Mouse (Mus musculus): ENCODE data around the gene Gstm1. TPM values are rescaled to one million over a fixed set of nuclear protein-coding genes. Genes with fewer than 3 reads are reported as not detected.

Gene Gstm1
- polyA plus RNA-seq (2012; rRNA removed): 93.0 and 124 TPM in 2 replicates

DNA sequence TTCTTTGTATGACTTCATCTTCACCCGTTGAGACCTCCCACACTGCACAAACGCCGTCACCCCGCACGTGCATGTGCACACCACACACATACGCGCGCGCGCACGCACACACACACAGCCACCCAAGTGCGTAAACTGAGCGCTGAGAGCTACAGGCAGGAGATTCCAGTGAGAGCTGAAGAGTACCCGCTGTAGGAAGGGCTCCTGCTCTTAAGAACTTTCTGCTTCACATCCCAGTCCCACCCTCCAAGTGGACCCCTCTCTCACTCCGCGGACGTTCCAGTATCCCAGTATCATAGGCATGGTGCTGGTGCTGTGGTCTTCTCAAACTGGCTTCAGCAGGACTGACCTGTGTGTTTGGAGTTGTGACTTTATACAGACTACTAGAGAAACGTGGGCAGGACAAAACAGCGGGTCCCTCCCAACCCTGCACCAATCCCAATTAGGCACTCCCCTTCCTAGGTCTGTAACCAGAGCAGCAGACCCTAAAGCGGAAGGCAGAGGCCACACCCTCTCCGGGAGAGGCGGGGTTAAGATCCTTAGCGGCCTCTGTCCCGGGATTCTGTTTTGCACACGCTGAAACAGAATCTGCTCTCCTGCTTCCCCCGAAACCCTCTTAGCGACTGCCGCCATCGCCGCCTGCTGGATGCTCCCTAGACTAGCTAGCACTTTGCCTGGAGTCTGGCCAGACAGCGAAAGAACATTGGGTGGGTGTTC lies at the start of gene Gstm1:
TSS of gene Gstm1 (minus strand) at position 501 of the 717 bp plus-strand sequence.
- peak; percentile 82 for DNase-seq
- WGBS: under 1% methylated on average over 31 of the region's 31 CpGs
- Histone ChIP-seq H3K4me1 (replicated peaks; ENCODE audit: control insufficient read depth, insufficient read depth, low read length) (peaks cover 4% of the 10 kb centered on the region), H3K36me3 (ENCODE audit: control insufficient read depth, insufficient read depth, low read length) (no peaks in the 10 kb centered on the region), H3K4me3 (ENCODE audit: control insufficient read depth, insufficient read depth, low read length) (peak within 1 kb of the TSS; percentile 51), H3K27ac (ENCODE audit: control insufficient read depth, insufficient read depth, low read length) (peak within 1 kb of the TSS; percentile 66; the same call in 1 of the 2 replicates), H3K27me3 (ENCODE audit: control insufficient read depth, insufficient read depth, low read length) (no peaks in the 10 kb centered on the region)
- peak; percentile 44; the same call in 1 of the 2 replicates for TF ChIP-seq POLR2A (IDR thresholded peaks at IDR 0.05; ENCODE audit: control insufficient read depth, extremely low read depth, insufficient read depth, low read length, poor library complexity)
- TF ChIP-seq CTCF (IDR thresholded peaks at IDR 0.05; ENCODE audit: borderline replicate concordance, control insufficient read depth, extremely low read depth, insufficient read depth, low read length, poor library complexity): peak; percentile 84; the same call in 1 of the 2 replicates

DNA sequence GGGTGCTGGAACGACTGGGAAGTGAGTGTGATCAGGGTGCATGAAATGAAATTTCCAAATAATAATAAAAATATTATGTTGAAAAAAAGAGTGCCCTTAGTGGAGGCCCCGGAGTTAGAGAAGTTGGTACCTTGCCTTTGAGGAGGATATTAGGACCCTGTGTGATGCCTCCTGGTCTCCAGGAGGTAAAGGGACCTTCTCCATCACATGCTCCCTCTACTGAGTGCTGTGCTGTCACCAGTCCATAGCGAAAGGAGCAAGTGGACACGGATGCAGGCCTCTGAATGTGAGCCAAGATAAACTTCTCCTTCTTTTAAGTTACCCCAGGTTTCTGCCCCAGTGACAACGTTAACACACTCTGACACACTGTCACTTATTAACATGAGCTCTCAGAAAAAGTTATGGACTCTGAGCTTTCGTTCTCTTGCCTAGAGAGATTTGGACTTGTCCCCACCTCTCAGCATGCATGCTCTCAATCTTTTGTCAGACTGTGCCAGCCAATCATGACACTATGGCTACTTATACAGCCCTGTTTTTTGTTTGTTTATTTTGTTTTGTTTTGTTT lies 49.7 kb upstream of the Gstm1 start:
- H3K27ac ChIP-seq (ENCODE audit: control insufficient read depth, insufficient read depth, low read length): no peak overlapping the region
- DNase-seq: no peak
- no peaks in the 10 kb centered on the region for H3K4me1 ChIP-seq (replicated peaks; ENCODE audit: control insufficient read depth, insufficient read depth, low read length)
- TF ChIP-seq CTCF (IDR thresholded peaks at IDR 0.05; ENCODE audit: borderline replicate concordance, control insufficient read depth, extremely low read depth, insufficient read depth, low read length, poor library complexity) (no peak), POLR2A (IDR thresholded peaks at IDR 0.05; ENCODE audit: control insufficient read depth, extremely low read depth, insufficient read depth, low read length, poor library complexity) (no peak)
- H3K27me3 ChIP-seq (ENCODE audit: control insufficient read depth, insufficient read depth, low read length): no peaks in the 10 kb centered on the region
- WGBS: 77% methylated on average over 6 of the region's 6 CpGs
- no peaks in the 10 kb centered on the region for H3K36me3 ChIP-seq (ENCODE audit: control insufficient read depth, insufficient read depth, low read length)
- H3K4me3 ChIP-seq (ENCODE audit: control insufficient read depth, insufficient read depth, low read length): no peak overlapping the region

DNA sequence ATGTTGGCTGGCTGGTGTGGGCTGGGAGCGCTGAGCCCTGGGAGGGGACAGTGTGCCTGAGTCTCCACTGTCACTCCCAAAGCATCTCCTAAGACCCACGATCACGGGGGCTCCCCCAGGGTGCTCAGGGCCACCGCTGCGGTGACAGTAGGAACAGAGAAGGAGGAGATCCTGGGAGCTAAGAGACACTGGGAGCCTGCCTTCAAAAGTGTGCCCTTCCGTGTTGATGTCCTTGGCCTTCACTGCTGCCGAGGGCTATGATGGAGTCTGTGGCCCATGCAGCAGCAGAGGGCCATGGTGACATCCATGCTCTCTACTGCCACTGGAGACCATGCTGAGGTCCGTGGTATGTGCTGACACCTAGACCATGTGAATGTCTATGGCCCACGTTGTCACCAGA lies 47.8 kb upstream of the Gstm1 start:
- Histone ChIP-seq H3K4me1 (replicated peaks; ENCODE audit: control insufficient read depth, insufficient read depth, low read length) (no peaks in the 10 kb centered on the region), H3K4me3 (ENCODE audit: control insufficient read depth, insufficient read depth, low read length) (no peak overlapping the region), H3K27ac (ENCODE audit: control insufficient read depth, insufficient read depth, low read length) (no peak overlapping the region), H3K27me3 (ENCODE audit: control insufficient read depth, insufficient read depth, low read length) (no peaks in the 10 kb centered on the region), H3K36me3 (ENCODE audit: control insufficient read depth, insufficient read depth, low read length) (no peaks in the 10 kb centered on the region)
- no peak for DNase-seq
- WGBS: 84% methylated on average over 9 of the region's 9 CpGs
- TF ChIP-seq POLR2A (IDR thresholded peaks at IDR 0.05; ENCODE audit: control insufficient read depth, extremely low read depth, insufficient read depth, low read length, poor library complexity) (no peak), CTCF (IDR thresholded peaks at IDR 0.05; ENCODE audit: borderline replicate concordance, control insufficient read depth, extremely low read depth, insufficient read depth, low read length, poor library complexity) (no peak)

DNA sequence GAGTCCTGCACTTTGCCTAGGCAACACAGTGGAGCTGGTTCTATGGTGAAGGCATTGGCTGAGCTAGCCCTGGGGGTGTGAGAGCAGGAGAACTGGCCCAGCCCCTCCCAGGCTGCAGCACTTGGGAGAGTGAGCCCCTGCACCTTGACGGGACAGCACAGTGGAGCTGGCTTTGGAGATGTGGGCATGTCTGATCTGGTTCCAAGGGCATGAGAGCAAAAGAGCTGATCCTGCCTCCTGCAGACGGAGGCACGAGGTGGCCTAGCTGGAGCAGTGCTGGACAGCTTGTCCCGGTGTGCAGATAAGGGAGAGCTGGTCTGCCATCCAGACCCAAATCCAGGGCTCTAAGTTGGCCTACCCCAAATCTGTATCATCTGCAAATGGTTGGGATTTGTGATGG lies 46.9 kb upstream of the Gstm1 start:
- no peak overlapping the region for H3K4me3 ChIP-seq (ENCODE audit: control insufficient read depth, insufficient read depth, low read length)
- 93% methylated on average over 4 of the region's 4 CpGs for WGBS
- TF ChIP-seq CTCF (IDR thresholded peaks at IDR 0.05; ENCODE audit: borderline replicate concordance, control insufficient read depth, extremely low read depth, insufficient read depth, low read length, poor library complexity) (no peak), POLR2A (IDR thresholded peaks at IDR 0.05; ENCODE audit: control insufficient read depth, extremely low read depth, insufficient read depth, low read length, poor library complexity) (no peak)
- H3K36me3 ChIP-seq (ENCODE audit: control insufficient read depth, insufficient read depth, low read length): no peaks in the 10 kb centered on the region
- no peaks in the 10 kb centered on the region for H3K4me1 ChIP-seq (replicated peaks; ENCODE audit: control insufficient read depth, insufficient read depth, low read length)
- no peaks in the 10 kb centered on the region for H3K27me3 ChIP-seq (ENCODE audit: control insufficient read depth, insufficient read depth, low read length)
- no peak overlapping the region for H3K27ac ChIP-seq (ENCODE audit: control insufficient read depth, insufficient read depth, low read length)
- no peak for DNase-seq

DNA sequence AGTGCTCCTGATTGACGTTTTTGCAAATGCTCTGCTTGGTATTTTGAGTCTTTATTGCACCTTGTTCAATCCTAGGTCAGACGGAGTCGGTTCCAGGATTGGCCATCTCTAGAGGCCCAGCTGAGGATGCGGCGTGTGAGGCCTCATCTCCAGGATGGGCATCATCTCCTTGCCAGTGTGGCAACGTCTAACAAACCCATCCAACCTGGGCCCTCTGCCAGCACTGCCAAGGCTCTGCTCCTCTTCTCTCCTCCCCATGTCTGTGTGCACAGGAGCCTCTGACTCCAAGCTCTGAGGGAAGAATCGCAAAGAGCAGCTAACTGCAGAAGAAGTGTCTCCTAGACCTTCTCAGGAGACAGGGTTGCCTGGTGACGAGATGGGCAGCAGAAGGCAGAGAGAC lies 44.9 kb upstream of the Gstm1 start:
- TF ChIP-seq POLR2A (IDR thresholded peaks at IDR 0.05; ENCODE audit: control insufficient read depth, extremely low read depth, insufficient read depth, low read length, poor library complexity) (no peak), CTCF (IDR thresholded peaks at IDR 0.05; ENCODE audit: borderline replicate concordance, control insufficient read depth, extremely low read depth, insufficient read depth, low read length, poor library complexity) (no peak)
- H3K27ac ChIP-seq (ENCODE audit: control insufficient read depth, insufficient read depth, low read length): no peak overlapping the region
- H3K4me3 ChIP-seq (ENCODE audit: control insufficient read depth, insufficient read depth, low read length): no peak overlapping the region
- no peaks in the 10 kb centered on the region for H3K27me3 ChIP-seq (ENCODE audit: control insufficient read depth, insufficient read depth, low read length)
- H3K4me1 ChIP-seq (replicated peaks; ENCODE audit: control insufficient read depth, insufficient read depth, low read length): no peaks in the 10 kb centered on the region
- no peaks in the 10 kb centered on the region for H3K36me3 ChIP-seq (ENCODE audit: control insufficient read depth, insufficient read depth, low read length)
- no peak for DNase-seq
- WGBS: 84% methylated on average over 8 of the region's 8 CpGs

DNA sequence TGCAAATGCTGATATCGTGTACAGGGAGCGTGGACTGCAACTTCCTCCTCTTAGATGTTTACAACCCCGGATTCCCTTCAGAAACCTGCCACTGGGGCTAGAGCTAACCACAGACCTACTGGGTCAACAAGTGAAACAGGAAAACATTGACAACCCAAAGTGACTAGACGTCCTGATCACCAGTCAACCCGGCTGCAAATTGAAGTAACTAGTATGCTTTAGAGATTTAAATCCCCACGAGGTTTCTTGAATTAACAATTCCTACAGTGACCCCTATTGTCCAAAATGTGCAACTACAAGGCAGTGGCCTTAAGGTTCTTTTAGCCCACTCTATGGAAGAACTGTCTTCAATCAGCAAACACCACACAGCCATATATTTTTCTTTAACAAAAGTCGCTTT lies 43.6 kb upstream of the Gstm1 start:
- Histone ChIP-seq H3K36me3 (ENCODE audit: control insufficient read depth, insufficient read depth, low read length) (no peaks in the 10 kb centered on the region), H3K27me3 (ENCODE audit: control insufficient read depth, insufficient read depth, low read length) (no peaks in the 10 kb centered on the region), H3K4me1 (replicated peaks; ENCODE audit: control insufficient read depth, insufficient read depth, low read length) (no peaks in the 10 kb centered on the region), H3K27ac (ENCODE audit: control insufficient read depth, insufficient read depth, low read length) (no peak overlapping the region), H3K4me3 (ENCODE audit: control insufficient read depth, insufficient read depth, low read length) (no peak overlapping the region)
- TF ChIP-seq POLR2A (IDR thresholded peaks at IDR 0.05; ENCODE audit: control insufficient read depth, extremely low read depth, insufficient read depth, low read length, poor library complexity) (no peak), CTCF (IDR thresholded peaks at IDR 0.05; ENCODE audit: borderline replicate concordance, control insufficient read depth, extremely low read depth, insufficient read depth, low read length, poor library complexity) (no peak)
- DNase-seq: peak; percentile 50
- WGBS: 13% methylated on average over 7 of the region's 7 CpGs

All from thymus, adult 2 months (tissue).